Mouse (Mus musculus) stomach, embryonic 14.5 days (tissue): ENCODE data around the gene Scyl1. TPM values are rescaled to one million over a fixed set of nuclear protein-coding genes. Genes with fewer than 3 reads are reported as not detected.

Experiments
- ATAC-seq: fragments of 200-750 bp; cut with Nextera tagmentation; 2 replicates; pipeline ENCODE4 v1.8.0; 2017; ENCODE audit warnings: low read depth, moderate TSS enrichment; ENCODE audit not compliant: insufficient number of reproducible peaks, insufficient read depth, low FRiP score
- H3K27ac ChIP-seq: fragments of 300-500 bp; sonication (generic); 2 replicates; pipeline ENCODE4 v1.5.1; 2014; ENCODE audit warnings: mild to moderate bottlenecking, low read length, moderate library complexity, mixed read lengths
- H3K27me3 ChIP-seq: fragments of 300-500 bp; sonication (generic); 2 replicates; pipeline ENCODE4 v1.6.1; 2014; ENCODE audit warnings: low read length, control low read depth, mixed read lengths; ENCODE audit not compliant: control insufficient read depth, insufficient read depth
- H3K36me3 ChIP-seq: fragments of 300-500 bp; sonication (generic); 2 replicates; pipeline ENCODE4 v1.6.1; 2014; ENCODE audit warnings: mild to moderate bottlenecking, control low read depth, low read length, moderate library complexity, mixed read lengths; ENCODE audit not compliant: control insufficient read depth, insufficient read depth
- H3K4me1 ChIP-seq: fragments of 300-500 bp; sonication (generic); 2 replicates; pipeline ENCODE4 v1.6.1; 2014; ENCODE audit warnings: low read length, control low read depth, mixed read lengths; ENCODE audit not compliant: control insufficient read depth, insufficient read depth
- H3K4me2 ChIP-seq: fragments of 300-500 bp; sonication (generic); replicated peaks from 2 replicates; pipeline ENCODE4 v1.6.1; 2014; ENCODE audit warnings: low read depth, low read length, control low read depth
- H3K4me3 ChIP-seq: fragments of 300-500 bp; sonication (generic); 2 replicates; pipeline ENCODE4 v1.5.1; 2014; ENCODE audit warnings: low read depth, low read length, control low read depth
- H3K9ac ChIP-seq: fragments of 300-500 bp; sonication (generic); replicated peaks from 2 replicates; pipeline ENCODE4 v1.6.1; 2014; ENCODE audit warnings: low read depth, mild to moderate bottlenecking, control low read depth, low read length, moderate library complexity, mixed read lengths
- H3K9me3 ChIP-seq: fragments of 300-500 bp; sonication (generic); 2 replicates; pipeline ENCODE4 v1.6.1; 2016; ENCODE audit warnings: low read depth, low read length, control low read depth; ENCODE audit not compliant: control insufficient read depth
- WGBS: fragments of 180-500 bp; shearing (Covaris S2); extraction: QIAGEN DNeasy Blood & Tissue Kit; methylation state at CpG from one replicate; pipeline ENCODE4 v1.1.7; 2014; 5-methylcytosine and 5-hydroxymethylcytosine counted together
- polyA plus RNA-seq: library from polyadenylated mRNA; unstranded; fragments of >200 nt; fragmentation: Nextera tagmentation; extraction: Ambion mirVana; gene quantifications from 2 replicates; pipeline ENCODE4 v1.2.1, GENCODE M21; 2014

Scyl1 gene
- polyA plus RNA-seq, 1 experiment from 2014 or later, result 67.6 TPM

- Histone ChIP-seq H3K4me1 (peaks cover 57% of the 10 kb centered on the region), H3K27ac (peak overlapping the region; percentile 95)
These were observed 35.0 kb upstream of the Scyl1 start for GRCm38 (mm10) chr19:5806051-5806808.

GRCm38 (mm10) chr19:5804371-5804899 is 33.2 kb upstream of the Scyl1 start:
- Histone ChIP-seq H3K27me3 (no peaks in the 10 kb centered on the region), H3K9me3 (no peaks in the 10 kb centered on the region), H3K4me2 (peak overlapping the region; percentile 93), H3K9ac (peak overlapping the region; percentile 63; the same call in 1 of the 2 replicates), H3K36me3 (peaks cover 8% of the 10 kb centered on the region; the same call in 1 of the 2 replicates), H3K4me1 (peaks cover 39% of the 10 kb centered on the region), H3K27ac (peak overlapping the region; percentile 100), H3K4me3 (peak overlapping the region; percentile 53; the same call in 1 of the 2 replicates)
- 22% methylated on average over 8 of the region's 8 CpGs for WGBS
- ATAC-seq, result no peak

More at GRCm38 (mm10) chr19:5806051-5806808, 35.0 kb upstream of the Scyl1 start:
- Histone ChIP-seq H3K9me3 (no peaks in the 10 kb centered on the region), H3K36me3 (no peaks in the 10 kb centered on the region), H3K27me3 (no peaks in the 10 kb centered on the region), H3K4me3 (no peak overlapping the region), H3K4me2 (peak overlapping the region; percentile 22; the same call in 1 of the 2 replicates), H3K9ac (no peak overlapping the region)
- no peak for ATAC-seq
- WGBS, result 6% methylated on average over 8 of the region's 8 CpGs

GRCm38 (mm10) chr19:5803881-5804279 is 32.7 kb upstream of the Scyl1 start:
- no peaks in the 10 kb centered on the region for H3K9me3 ChIP-seq
- no peaks in the 10 kb centered on the region for H3K27me3 ChIP-seq
- H3K36me3 ChIP-seq, result peaks cover 12% of the 10 kb centered on the region; the same call in 1 of the 2 replicates
- no peak for ATAC-seq
- peak overlapping the region; percentile 63 for H3K9ac ChIP-seq
- WGBS, result under 1% methylated on average over 16 of the region's 16 CpGs
- peak overlapping the region; percentile 53 for H3K4me3 ChIP-seq
- H3K4me1 ChIP-seq, result peaks cover 36% of the 10 kb centered on the region
- peak overlapping the region; percentile 93 for H3K4me2 ChIP-seq
- H3K27ac ChIP-seq, result peak overlapping the region; percentile 100

GRCm38 (mm10) chr19:5803041-5803880 is 32.0 kb upstream of the Scyl1 start:
- WGBS, result under 1% methylated on average over 67 of the region's 67 CpGs

GRCm38 (mm10) chr19:5802787-5803040 is 31.5 kb upstream of the Scyl1 start:
- Histone ChIP-seq H3K27ac (peak overlapping the region; percentile 100), H3K36me3 (peaks cover 22% of the 10 kb centered on the region; the same call in 1 of the 2 replicates), H3K4me2 (peak overlapping the region; percentile 93), H3K9ac (peak overlapping the region; percentile 90), H3K27me3 (no peaks in the 10 kb centered on the region), H3K9me3 (no peaks in the 10 kb centered on the region), H3K4me3 (peak overlapping the region; percentile 53), H3K4me1 (peaks cover 30% of the 10 kb centered on the region)
- ATAC-seq, result no peak
- 0% methylated on average over 4 of the region's 4 CpGs for WGBS

More at GRCm38 (mm10) chr19:5803041-5803880, 32.0 kb upstream of the Scyl1 start:
- H3K27ac ChIP-seq, result peak overlapping the region; percentile 100
- no peaks in the 10 kb centered on the region for H3K27me3 ChIP-seq
- peak overlapping the region; percentile 53 for H3K4me3 ChIP-seq
- no peaks in the 10 kb centered on the region for H3K9me3 ChIP-seq
- peaks cover 17% of the 10 kb centered on the region; the same call in 1 of the 2 replicates for H3K36me3 ChIP-seq
- peak; percentile 95 for ATAC-seq
- H3K4me1 ChIP-seq, result peaks cover 30% of the 10 kb centered on the region
- peak overlapping the region; percentile 93 for H3K4me2 ChIP-seq
- peak overlapping the region; percentile 90 for H3K9ac ChIP-seq

- ATAC-seq, result peak; percentile 47; the same call in 1 of the 2 replicates
- Histone ChIP-seq H3K27ac (peak overlapping the region; percentile 100), H3K27me3 (no peaks in the 10 kb centered on the region), H3K9ac (peak overlapping the region; percentile 98), H3K4me3 (peak overlapping the region; percentile 92), H3K9me3 (no peaks in the 10 kb centered on the region), H3K36me3 (peaks cover 27% of the 10 kb centered on the region), H3K4me2 (peak overlapping the region; percentile 95), H3K4me1 (peaks cover 35% of the 10 kb centered on the region)
- WGBS, result under 1% methylated on average over 25 of the region's 25 CpGs
These were observed 31.0 kb upstream of the Scyl1 start for GRCm38 (mm10) chr19:5802011-5802786.

- ATAC-seq, result no peak
- H3K27ac ChIP-seq, result peak overlapping the region; percentile 100
- peaks cover 33% of the 10 kb centered on the region for H3K4me1 ChIP-seq
- peaks cover 34% of the 10 kb centered on the region for H3K36me3 ChIP-seq
- H3K4me3 ChIP-seq, result peak overlapping the region; percentile 92
- WGBS, result 3% methylated on average over 3 of the region's 3 CpGs
- H3K9ac ChIP-seq, result peak overlapping the region; percentile 98
- H3K27me3 ChIP-seq, result no peaks in the 10 kb centered on the region
- no peaks in the 10 kb centered on the region for H3K9me3 ChIP-seq
- H3K4me2 ChIP-seq, result peak overlapping the region; percentile 95
These were observed 30.3 kb upstream of the Scyl1 start for GRCm38 (mm10) chr19:5801432-5801964.
